Mouse (Mus musculus) cerebellum, adult 11 months (tissue): ENCODE data around the gene Gramd1a.
A peak's percentile ranks its signal among the peaks of the same experiment; 100 is the strongest.

ENCODE experiments used
- DNase-seq: peaks from one replicate; pipeline ENCODE4 v3.0.0; 2022

The Gramd1a gene

DNA sequence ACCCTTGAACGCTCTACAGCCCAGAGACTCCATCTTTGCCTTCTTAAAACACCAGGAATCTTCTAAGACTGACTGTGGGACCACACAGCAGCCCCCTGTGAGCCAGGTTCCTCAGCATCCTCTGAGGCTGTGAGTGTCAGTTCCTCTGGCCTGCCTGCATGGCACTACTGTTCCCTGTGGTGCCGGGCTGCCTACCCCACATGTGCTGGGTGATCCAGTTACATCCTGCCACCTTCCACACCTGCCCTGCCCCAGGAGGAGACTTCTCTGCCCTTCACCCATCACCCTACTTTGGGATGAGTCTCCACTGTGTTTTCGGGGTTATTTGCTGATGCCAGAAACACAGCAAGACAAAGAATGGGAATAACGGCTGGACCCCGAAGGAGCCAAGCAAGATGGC lies 36.1 kb downstream of the Gramd1a start:
- no peak for DNase-seq

DNA sequence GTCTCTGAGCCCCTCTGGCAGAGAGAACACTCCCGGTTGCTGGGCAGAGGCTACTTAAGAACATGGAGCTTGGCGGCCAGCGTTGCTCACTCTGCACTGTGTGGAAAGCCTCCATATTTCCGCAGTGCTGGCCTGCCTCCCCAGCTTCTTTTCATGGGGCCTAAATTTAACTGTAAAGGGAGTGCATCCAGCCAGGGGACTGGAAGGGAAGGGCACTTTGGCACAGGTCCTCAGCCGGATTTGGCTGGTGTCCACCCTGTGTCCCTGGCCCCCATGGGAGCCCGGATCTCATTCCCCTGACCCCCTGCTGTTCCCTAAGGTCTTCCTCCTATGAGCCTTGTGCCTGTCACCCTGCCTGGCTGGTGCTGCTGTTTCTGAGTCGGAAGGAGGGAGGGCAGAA lies 37.2 kb downstream of the Gramd1a start:
- peak; percentile 73 for DNase-seq

- DNase-seq: peak; percentile 57
These were observed 38.2 kb downstream of the Gramd1a start for GRCm38 (mm10) chr7:31117465-31117864.

- peak; percentile 53 for DNase-seq
These were observed 39.0 kb downstream of the Gramd1a start for GRCm38 (mm10) chr7:31116721-31117145.

GRCm38 (mm10) chr7:31115587-31116043 lies 40.1 kb downstream of the Gramd1a start:
- peak; percentile 74 for DNase-seq

DNA sequence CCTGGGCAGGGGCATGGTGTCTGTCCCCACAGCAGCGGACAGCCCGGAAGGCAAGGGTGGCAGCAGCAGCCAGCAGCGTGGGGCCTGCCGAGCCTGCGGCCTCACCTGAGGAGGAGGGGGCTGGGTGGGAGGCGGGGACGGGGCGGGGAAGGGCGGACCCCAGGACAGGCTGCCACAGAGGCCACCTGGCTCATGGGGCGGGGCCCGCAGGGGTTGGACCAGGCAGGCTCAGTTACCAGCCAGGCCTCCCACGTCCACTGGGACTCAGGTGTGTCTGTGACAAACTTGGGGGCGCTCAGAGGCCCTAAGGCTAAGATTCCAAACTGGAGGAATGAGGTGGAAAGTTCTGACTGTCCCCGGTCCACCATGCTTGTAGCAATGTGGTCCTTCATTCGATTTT lies 40.5 kb downstream of the Gramd1a start, which contains the start of gene Hpn:
Gene Hpn (minus strand): TSS at position 109 of the 400 bp plus-strand sequence.
- DNase-seq: no peak

- DNase-seq: no peak
These were observed 41.0 kb downstream of the Gramd1a start for GRCm38 (mm10) chr7:31114646-31115045.

DNA sequence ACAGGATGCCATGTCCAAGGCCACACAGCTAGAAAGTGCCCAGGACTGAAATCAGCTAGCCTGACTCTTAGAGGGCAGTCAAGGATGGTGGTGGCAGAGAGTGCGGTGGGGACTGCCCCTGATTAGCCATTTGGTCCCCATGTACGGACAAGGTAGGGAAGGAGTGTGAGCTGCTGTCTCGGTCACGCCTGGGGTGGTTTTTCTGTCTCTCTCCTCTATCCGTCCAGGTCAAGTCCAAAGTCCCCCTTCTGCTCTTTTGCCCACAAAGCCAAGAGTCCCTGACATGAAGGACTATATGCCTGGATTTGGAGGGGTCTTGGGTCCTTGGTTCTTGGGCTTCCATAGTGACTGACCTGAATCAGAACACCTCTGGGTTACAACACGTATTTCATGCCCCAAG lies 41.9 kb downstream of the Gramd1a start:
- no peak for DNase-seq

GRCm38 (mm10) chr7:31112036-31112435 lies 43.7 kb downstream of the Gramd1a start:
- DNase-seq: no peak

- no peak for DNase-seq
These were observed 44.8 kb downstream of the Gramd1a start for GRCm38 (mm10) chr7:31110861-31111385.

- no peak for DNase-seq
These were observed 45.9 kb downstream of the Gramd1a start for GRCm38 (mm10) chr7:31109796-31110195.

GRCm38 (mm10) chr7:31109091-31109490 lies 46.6 kb downstream of the Gramd1a start:
- DNase-seq: peak; percentile 75

DNA sequence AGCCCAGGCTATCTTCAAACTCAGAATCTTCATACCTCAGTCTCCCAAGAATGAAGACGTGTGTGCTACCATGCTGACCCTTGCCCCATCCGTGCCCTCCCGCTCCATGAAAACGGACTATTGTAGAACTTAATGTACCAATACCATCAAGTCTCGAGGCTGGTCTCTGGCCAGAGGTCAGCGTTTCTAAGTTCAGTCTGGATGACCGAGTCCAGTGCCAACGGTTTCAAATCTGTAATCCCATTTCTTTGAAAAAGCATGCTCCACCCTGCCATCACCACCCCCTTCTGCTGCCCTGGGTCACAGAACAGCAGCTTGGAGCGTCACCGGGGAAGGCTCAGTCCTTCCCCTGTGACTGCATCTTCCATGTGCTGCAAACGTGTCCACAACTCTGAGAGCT lies 47.9 kb downstream of the Gramd1a start:
- DNase-seq: no peak

DNA sequence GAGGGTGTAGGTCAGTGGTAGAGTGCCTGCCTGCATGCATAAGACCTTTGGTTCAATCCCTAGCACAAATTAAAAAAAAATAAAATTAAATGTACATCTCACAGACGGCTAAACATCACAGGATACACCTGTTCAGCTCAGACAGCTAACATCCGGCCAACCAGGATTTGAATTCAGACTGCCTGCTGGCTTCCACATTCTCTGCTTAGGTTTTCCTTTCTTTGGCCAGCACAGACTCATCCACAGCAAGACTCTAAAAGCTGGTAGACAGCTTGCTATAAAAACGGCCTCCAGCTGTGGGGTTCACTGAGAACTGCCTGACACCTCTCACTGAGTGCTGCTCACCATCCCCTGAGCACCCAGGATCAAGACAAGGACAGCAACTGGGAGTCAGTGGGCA lies 49.5 kb downstream of the Gramd1a start:
- no peak for DNase-seq

GRCm38 (mm10) chr7:31105061-31105768 lies 50.5 kb downstream of the Gramd1a start:
- no peak for DNase-seq

- no peak for DNase-seq
These were observed 54.9 kb downstream of the Gramd1a start for GRCm38 (mm10) chr7:31100786-31101185.

DNA sequence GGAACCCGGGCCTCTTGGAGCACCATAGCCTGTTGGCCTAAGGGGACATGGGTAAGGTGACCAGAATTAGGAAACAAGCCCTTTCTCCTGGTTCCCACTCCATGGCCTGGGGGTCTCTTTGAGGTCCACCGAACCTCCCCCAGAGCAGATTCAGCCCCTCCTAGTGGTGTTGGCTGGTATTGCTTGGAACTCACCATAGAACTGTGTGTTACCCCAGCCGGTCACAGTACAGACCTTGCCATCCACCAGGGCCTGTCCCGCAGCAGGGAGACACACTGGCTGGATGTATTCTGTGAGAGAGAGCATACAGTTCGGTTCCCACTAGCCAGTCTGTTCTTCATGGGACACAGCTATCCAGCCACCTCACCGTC lies 56.1 kb downstream of the Gramd1a start:
- no peak for DNase-seq

- DNase-seq: no peak
These were observed 56.7 kb downstream of the Gramd1a start for GRCm38 (mm10) chr7:31098697-31099611.

DNA sequence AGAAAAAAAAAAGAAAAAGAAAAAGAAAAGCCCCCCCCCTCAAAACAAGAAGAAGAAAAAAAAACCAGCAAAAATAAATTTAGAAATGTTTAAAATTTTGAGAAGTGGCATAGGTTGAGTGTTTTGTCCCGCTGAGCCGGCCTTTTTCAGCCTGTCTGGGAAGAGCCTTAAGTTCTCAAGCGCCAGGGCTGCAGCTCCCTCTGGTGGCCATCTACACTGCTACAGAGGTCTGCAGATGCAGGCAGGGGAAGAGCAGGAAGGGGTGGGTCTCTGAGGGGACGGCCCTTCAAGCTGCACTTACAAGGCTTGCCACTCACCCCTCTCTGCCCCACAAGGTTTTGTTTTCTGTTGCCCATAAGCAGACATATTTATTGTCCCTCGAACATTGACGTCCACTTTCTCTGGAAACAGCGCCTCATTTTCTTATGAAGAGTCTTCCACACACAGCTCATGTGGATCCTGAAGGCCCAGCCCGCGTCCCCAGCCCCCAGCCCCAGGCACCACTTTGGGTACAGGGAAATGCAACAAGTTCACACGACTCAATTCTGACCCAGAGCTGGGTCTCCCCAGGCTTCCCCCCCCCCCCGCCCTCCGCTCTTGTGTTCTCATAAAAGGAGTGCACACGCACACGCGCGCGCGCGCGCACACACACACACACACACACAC lies 58.0 kb downstream of the Gramd1a start:
- peak; percentile 85 for DNase-seq

DNA sequence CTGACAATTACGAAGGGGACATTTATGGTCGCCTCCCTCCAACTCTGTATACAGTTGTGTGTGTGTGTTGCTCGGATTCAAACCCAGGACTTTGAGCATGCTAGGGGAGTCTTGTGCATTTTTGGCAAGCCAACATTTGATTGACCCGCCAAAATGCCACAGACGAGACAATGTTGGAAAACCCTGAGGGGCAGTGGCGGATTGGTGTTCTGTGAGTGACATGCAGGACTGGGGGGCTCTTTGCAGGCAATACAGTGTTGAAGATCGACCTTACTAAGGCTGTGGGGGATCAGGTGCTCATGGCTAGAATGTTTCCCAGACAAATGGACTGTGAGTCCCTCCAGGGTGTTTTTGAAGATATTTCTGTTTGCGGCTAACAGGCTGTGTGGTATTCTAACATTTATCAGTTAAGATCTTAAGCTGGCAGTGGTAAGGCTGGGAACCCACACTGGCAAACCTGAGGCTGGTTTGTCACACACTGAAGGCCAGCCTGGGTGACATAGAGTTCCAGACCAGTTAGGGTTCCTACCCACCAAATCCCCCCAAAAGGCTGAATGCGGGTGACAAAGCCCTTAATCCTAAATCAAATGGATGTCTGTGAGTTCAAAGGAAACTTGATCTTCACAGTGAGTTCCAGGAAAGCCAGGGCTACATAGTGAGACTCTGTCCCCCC lies 58.7 kb downstream of the Gramd1a start:
- no peak for DNase-seq

- no peak for DNase-seq
These were observed 60.8 kb downstream of the Gramd1a start for GRCm38 (mm10) chr7:31094774-31095501.

DNA sequence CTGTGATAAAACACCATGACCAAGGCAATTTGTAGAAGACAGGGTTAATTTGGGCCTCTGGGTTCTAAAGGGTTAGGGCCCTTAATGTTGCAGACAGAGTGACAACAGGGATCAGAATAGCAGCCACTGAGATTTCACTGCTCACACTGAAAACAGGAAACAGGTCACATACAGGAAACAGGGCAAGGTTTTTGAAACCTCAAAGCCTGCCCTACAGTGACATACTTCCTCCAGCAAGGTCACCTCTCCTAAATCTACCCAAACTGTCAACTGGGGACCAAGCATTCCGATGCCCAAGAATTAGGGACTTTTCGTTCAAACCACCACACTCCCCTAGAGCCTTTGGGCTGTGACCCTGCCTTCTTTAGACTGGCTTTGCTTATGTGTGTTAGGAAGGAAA lies 66.0 kb downstream of the Gramd1a start:
- DNase-seq: no peak
